Mouse (Mus musculus) midbrain, embryonic 16.5 days (tissue): ENCODE data around the gene Gpr84. TPM values are rescaled to one million over a fixed set of nuclear protein-coding genes. Genes with fewer than 3 reads are reported as not detected.

Source experiments
- ATAC-seq: fragments of 200-750 bp; cut with Nextera tagmentation; 2 replicates; pipeline ENCODE4 v1.8.0; 2017; ENCODE audit warnings: moderate TSS enrichment
- H3K27ac ChIP-seq: fragments of 300-500 bp; sonication (generic); 2 replicates; pipeline ENCODE4 v1.5.1; 2014; ENCODE audit warnings: mild to moderate bottlenecking, low read length, mixed read lengths
- H3K27me3 ChIP-seq: fragments of 300-500 bp; sonication (generic); 2 replicates; pipeline ENCODE4 v1.6.1; 2014; ENCODE audit warnings: low read depth, low read length, mixed read lengths; ENCODE audit not compliant: control insufficient read depth, insufficient read depth
- H3K36me3 ChIP-seq: fragments of 300-500 bp; sonication (generic); 2 replicates; pipeline ENCODE4 v1.6.1; 2014; ENCODE audit warnings: mild to moderate bottlenecking, low read length, moderate library complexity, mixed read lengths; ENCODE audit not compliant: control insufficient read depth, insufficient read depth
- H3K4me1 ChIP-seq: fragments of 300-500 bp; sonication (generic); 2 replicates; pipeline ENCODE4 v1.6.1; 2014; ENCODE audit warnings: mild to moderate bottlenecking, low read length, mixed read lengths; ENCODE audit not compliant: control insufficient read depth, insufficient read depth
- H3K4me2 ChIP-seq: fragments of 300-500 bp; sonication (generic); 2 replicates; pipeline ENCODE4 v1.6.1; 2014; ENCODE audit warnings: mild to moderate bottlenecking, low read length, mixed read lengths
- H3K4me3 ChIP-seq: fragments of 300-500 bp; sonication (generic); 2 replicates; pipeline ENCODE4 v1.5.1; 2014; ENCODE audit warnings: low read depth, mild to moderate bottlenecking, low read length, moderate library complexity, mixed read lengths
- H3K9ac ChIP-seq: fragments of 300-500 bp; sonication (generic); 2 replicates; pipeline ENCODE4 v1.6.1; 2014; ENCODE audit warnings: low read depth, low read length, mixed read lengths
- H3K9me3 ChIP-seq: fragments of 300-500 bp; sonication (generic); replicated peaks from 2 replicates; pipeline ENCODE4 v1.6.1; 2014; ENCODE audit warnings: mild to moderate bottlenecking, low read length, mixed read lengths; ENCODE audit not compliant: control insufficient read depth, poor library complexity, severe bottlenecking
- WGBS: fragments of 180-500 bp; shearing (Covaris S2); extraction: QIAGEN DNeasy Blood & Tissue Kit; methylation state at CpG from one replicate; pipeline ENCODE4 v1.1.7; 2014; 5-methylcytosine and 5-hydroxymethylcytosine counted together
- polyA plus RNA-seq: library from polyadenylated mRNA; unstranded; fragments of >200 nt; fragmentation: Nextera tagmentation; extraction: Ambion mirVana; gene quantifications from 2 replicates; pipeline ENCODE4 v1.2.1, GENCODE M21; 2015

The Gpr84 gene
- polyA plus RNA-seq, 1 experiment from 2014 or later = 0.64 TPM

DNA sequence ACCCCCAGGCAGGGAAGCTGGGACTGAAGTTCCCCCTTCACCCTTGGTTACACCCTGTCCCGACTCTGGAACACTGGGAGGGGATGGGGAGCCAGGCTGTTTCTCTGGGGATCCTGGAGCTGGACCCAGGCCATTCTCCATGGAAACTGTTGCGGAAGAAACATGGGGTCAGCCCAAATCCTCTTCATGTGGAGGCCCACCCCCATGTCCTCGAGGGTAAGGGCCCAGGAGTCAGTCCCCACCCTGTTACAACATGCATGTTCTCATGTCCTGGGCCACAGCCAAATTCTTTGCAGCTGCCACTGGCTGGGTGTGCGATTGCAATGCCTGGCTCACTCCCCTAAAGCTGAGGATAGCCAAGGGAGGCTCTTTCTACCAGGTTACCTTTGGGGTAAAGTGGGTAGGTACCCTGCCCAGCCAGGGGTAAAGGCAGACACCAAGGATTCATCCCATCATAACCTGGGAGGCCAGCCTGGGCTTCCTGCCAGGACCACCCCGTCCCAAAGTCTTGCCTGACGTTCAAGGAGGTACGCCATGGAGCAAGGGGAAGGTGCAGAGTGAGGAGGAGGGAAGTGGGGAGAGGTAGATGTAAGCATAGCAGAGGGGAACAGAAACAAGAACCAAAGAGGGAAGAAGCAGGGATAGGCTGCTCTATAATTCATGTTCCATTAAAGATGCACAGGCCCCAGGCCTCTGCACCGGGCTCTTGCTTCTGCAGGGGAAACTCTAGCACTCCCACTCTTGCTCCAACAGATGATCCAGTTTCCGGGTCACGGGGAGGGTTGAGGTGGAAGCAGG, 5.8 kb upstream of the Gpr84 start:
- Histone ChIP-seq H3K9me3 (no peaks in the 10 kb centered on the region), H3K27me3 (no peaks in the 10 kb centered on the region), H3K4me2 (no peak overlapping the region), H3K27ac (no peak overlapping the region; the same call in 1 of the 2 replicates), H3K36me3 (peaks cover 21% of the 10 kb centered on the region), H3K9ac (0 out of 2 replicates have a peak overlapping the region, but pooled peaks have one; percentile 20), H3K4me3 (no peak overlapping the region), H3K4me1 (peaks cover 24% of the 10 kb centered on the region)
- no peak for ATAC-seq
- WGBS = 92% methylated on average over 10 of the region's 10 CpGs

DNA sequence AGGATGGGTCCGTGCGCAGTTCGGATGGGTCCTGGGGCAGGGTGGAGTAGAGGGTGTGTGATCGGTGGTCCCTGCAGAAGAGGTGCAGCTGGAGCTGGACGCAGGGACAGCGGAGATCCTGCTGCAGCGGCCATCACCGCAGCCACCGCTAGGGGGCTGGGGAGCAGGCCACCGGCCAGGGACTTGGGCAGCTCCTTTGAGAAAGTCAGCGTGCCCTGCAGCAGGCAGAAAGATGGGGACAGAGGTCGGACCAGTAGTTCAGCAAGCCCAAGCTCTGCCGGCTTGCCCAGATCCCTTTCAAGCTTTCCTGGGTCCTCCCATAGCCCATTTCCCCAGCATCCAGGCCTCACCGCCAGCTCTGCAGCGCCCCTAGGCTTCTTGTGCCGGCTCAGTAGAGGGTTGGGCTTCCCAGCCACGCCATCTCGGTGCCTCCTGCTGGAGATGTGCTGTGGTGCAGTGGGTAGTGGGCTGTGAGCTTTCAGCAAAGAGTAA, 4.6 kb upstream of the Gpr84 start:
- peak overlapping the region; percentile 11; the same call in 1 of the 2 replicates for H3K27ac ChIP-seq
- no peaks in the 10 kb centered on the region for H3K27me3 ChIP-seq
- H3K4me1 ChIP-seq = peaks cover 22% of the 10 kb centered on the region
- peak overlapping the region; percentile 43 for H3K4me2 ChIP-seq
- H3K36me3 ChIP-seq = peaks cover 21% of the 10 kb centered on the region
- H3K4me3 ChIP-seq = peak overlapping the region; percentile 14
- H3K9me3 ChIP-seq = no peaks in the 10 kb centered on the region
- peak overlapping the region; percentile 41 for H3K9ac ChIP-seq
- 1% methylated on average over 18 of the region's 18 CpGs for WGBS
- peak; percentile 63 for ATAC-seq

DNA sequence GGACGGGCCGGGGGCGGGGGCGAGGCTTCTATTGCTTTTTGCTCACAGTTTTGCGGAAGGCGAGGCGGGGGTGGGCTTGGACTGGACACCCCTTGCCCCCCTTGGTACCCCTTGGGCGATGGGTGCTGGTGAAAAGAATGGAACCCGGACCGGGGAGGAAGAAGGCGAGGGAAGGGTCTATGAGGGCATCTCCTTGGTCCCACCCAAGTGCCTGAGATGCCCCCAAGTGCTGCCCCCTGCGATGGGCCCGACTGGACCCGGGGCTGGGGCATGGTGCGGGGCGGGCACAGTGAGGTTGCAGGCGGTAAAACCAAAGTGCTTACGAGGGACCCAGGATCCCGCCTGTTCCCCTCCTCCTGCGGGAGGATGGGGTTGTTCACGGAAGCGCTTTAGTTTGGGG, 3.8 kb upstream of the Gpr84 start:
- WGBS = 39% methylated on average over 21 of the region's 22 CpGs

DNA sequence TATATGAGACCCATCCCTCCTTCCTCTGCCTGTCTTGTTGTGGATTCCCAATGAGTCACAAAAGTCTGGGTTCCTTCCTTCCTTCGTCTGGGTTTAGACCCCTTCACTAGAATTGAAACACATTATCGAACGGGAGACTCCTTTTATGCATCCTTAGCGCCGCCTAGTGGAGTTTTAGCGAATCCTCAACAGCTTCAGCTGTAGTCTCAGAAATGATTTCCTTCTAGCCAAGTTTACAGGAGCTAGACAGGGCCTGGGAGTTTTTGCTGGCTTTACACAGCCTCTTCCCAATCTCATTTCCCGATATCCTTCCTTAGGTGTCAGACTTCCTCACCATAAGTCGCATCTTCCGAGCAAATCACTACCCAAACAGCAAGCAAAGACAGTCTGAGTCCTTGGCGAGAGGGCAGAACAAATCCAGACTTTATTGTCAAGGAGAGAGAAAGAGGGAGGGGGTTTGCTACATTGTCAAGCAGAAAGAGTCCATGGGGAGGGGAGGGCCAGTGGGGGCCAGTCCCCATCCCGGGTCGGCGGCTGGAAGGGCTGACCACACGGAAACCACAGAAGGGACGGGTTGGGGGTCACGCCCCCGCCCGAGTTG, 3.2 kb upstream of the Gpr84 start:
- H3K36me3 ChIP-seq = peaks cover 19% of the 10 kb centered on the region
- no peak overlapping the region for H3K4me3 ChIP-seq
- H3K27ac ChIP-seq = peak overlapping the region; percentile 15; the same call in 1 of the 2 replicates
- H3K9me3 ChIP-seq = no peaks in the 10 kb centered on the region
- H3K27me3 ChIP-seq = no peaks in the 10 kb centered on the region; the same call in 1 of the 2 replicates
- 0 out of 2 replicates have a peak overlapping the region, but pooled peaks have one; percentile 34 for H3K9ac ChIP-seq
- no peak overlapping the region for H3K4me2 ChIP-seq
- 0 out of 2 replicates have a peak, but pooled peaks have one; percentile 9 for ATAC-seq
- peaks cover 22% of the 10 kb centered on the region for H3K4me1 ChIP-seq
- WGBS = 12% methylated on average over 18 of the region's 18 CpGs

More for the DNA sequence above, 3.8 kb upstream of the Gpr84 start:
- H3K9ac ChIP-seq = 0 out of 2 replicates have a peak overlapping the region, but pooled peaks have one; percentile 41
- H3K27me3 ChIP-seq = no peaks in the 10 kb centered on the region; the same call in 1 of the 2 replicates
- peaks cover 21% of the 10 kb centered on the region for H3K36me3 ChIP-seq
- no peak overlapping the region for H3K4me3 ChIP-seq
- H3K4me1 ChIP-seq = peaks cover 22% of the 10 kb centered on the region
- no peaks in the 10 kb centered on the region for H3K9me3 ChIP-seq
- 0 out of 2 replicates have a peak, but pooled peaks have one; percentile 5 for ATAC-seq
- H3K4me2 ChIP-seq = peak overlapping the region; percentile 43; the same call in 1 of the 2 replicates
- H3K27ac ChIP-seq = peak overlapping the region; percentile 15; the same call in 1 of the 2 replicates

DNA sequence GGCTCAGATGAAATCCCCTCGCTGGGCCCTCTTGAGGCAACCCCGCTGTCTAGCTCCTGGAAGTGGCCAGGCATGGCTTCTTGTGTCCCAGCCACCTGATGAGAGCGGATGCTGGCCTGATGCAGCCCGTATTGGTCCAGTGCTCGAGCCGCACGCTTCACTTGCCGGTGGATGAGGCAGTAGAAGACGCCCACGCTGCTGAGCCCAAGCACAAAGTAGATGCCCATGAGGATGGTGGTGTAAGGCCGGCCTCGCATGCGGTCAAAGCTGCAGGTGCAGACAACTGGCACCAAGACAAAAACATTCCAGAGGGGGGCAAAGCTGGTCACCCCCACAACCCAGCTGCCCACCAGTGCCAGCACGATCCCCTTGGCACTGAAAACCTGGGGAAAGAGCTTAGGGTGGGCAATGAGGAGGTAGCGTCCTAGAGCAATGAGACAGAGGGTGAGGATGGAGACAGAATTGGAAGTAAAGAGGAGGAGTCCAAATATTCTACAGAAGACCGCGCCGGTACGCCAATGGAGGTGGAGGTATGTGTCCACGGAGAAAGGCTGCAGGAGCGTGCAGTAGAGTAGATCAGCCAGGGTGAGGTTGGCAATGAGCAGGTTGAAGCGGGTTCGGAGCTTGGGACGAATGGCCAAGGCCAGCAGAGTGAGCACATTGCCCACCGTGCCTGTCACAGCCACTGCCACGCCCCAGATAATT, 1.4 kb downstream of the Gpr84 start:
- Histone ChIP-seq H3K4me2 (peak overlapping the region; percentile 10; the same call in 1 of the 2 replicates), H3K27ac (no peak overlapping the region), H3K4me1 (peaks cover 29% of the 10 kb centered on the region), H3K4me3 (no peak overlapping the region), H3K27me3 (no peaks in the 10 kb centered on the region; the same call in 1 of the 2 replicates), H3K36me3 (no peaks in the 10 kb centered on the region), H3K9me3 (no peaks in the 10 kb centered on the region), H3K9ac (peak overlapping the region; percentile 56)
- 61% methylated on average over 26 of the region's 26 CpGs for WGBS
- no peak for ATAC-seq

DNA sequence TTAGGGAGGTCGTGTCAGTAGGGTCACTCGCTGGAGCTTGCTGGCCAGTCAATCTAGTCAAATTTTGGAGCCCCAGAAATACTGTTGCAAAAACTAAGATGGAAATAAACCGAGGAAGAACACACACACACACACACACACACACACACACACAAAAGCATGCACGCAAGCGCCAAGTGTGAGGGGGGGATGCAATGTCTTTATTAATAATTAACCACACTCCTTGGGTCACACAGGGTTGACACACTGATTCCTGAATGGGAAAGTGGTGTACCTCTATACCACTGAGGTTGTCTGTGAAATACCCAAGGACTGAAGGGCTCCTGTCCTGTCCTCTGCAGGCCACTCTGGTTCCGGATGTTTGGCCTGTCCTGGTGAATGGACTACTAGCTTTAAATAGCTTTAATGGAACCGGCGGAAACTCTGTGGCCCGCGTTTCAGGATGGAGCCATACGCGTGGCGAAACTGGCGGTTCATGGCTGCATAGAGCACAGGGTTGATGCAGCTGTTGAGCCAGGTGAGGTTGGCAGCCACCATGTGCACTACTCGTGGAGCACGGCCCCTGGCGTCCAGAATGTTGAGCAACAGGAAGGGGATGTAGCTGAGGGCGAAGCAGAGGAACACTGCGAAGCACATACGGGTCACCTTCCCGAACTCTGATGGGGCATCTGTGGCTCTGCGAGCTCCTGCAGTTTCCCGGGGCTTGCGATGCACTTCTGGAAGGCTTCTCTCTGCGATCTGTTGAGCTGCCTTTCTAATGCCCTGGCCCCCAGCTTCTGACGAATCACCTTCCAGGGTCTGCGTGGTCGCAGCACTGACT, 2.1 kb downstream of the Gpr84 start:
- WGBS = 47% methylated on average over 28 of the region's 28 CpGs
- peak overlapping the region; percentile 56 for H3K9ac ChIP-seq
- H3K4me3 ChIP-seq = no peak overlapping the region
- no peaks in the 10 kb centered on the region for H3K9me3 ChIP-seq
- H3K4me1 ChIP-seq = peaks cover 31% of the 10 kb centered on the region
- H3K4me2 ChIP-seq = peak overlapping the region; percentile 10; the same call in 1 of the 2 replicates
- no peak overlapping the region for H3K27ac ChIP-seq
- no peaks in the 10 kb centered on the region; the same call in 1 of the 2 replicates for H3K27me3 ChIP-seq
- H3K36me3 ChIP-seq = no peaks in the 10 kb centered on the region
- no peak for ATAC-seq

DNA sequence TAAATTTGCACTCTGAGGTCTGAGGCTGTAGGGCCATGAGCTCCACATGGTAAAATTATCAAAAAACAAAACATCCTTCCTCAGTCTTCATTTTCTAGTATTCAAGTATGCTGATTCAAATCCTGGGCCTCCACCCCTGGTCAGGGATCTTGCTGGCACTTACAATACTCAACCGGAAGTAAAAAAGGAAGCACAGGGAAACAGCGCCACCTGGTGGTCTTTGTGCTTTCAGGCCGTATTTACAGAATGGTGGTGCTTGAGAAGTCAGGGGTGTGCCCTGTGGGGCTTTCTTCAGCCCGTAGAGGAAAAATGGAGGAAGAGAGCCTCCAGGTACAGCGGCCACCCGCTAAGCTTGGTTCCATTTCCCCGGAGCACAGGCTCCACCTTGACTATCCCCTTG, 3.3 kb downstream of the Gpr84 start:
- Histone ChIP-seq H3K4me2 (no peak overlapping the region; the same call in 1 of the 2 replicates), H3K27ac (peak overlapping the region; percentile 75), H3K36me3 (no peaks in the 10 kb centered on the region), H3K9ac (peak overlapping the region; percentile 53; the same call in 1 of the 2 replicates), H3K27me3 (no peaks in the 10 kb centered on the region; the same call in 1 of the 2 replicates), H3K4me3 (no peak overlapping the region), H3K4me1 (peaks cover 39% of the 10 kb centered on the region), H3K9me3 (no peaks in the 10 kb centered on the region)
- no peak for ATAC-seq
- under 1% methylated on average over 7 of the region's 7 CpGs for WGBS
